Mouse (Mus musculus) erythroblast, embryonic 14.5 days (primary cell): ENCODE results near the gene Tmem221. TPM values are rescaled to one million over a fixed set of nuclear protein-coding genes. Genes with fewer than 3 reads are reported as not detected.
"Not testable (repeated sequence)": the region's sequence is repeated elsewhere in the genome, so short reads cannot be mapped to it uniquely, and the experiment has no call there.

ENCODE experiments used
- H3K27me3 ChIP-seq: 2 replicates; pipeline ENCODE4 v1.6.1; 2012; ENCODE audit warnings: inconsistent platforms; ENCODE audit not compliant: control insufficient read depth
- H3K36me3 ChIP-seq: 2 replicates; pipeline ENCODE4 v1.6.1; 2012; ENCODE audit warnings: mild to moderate bottlenecking, inconsistent platforms; ENCODE audit not compliant: control insufficient read depth
- H3K4me1 ChIP-seq: 2 replicates; pipeline ENCODE4 v1.6.1; 2012; ENCODE audit warnings: inconsistent platforms; ENCODE audit not compliant: control insufficient read depth
- H3K4me3 ChIP-seq: replicated peaks from 2 replicates; pipeline ENCODE3; 2012; ENCODE audit warnings: moderate library complexity, mild to moderate bottlenecking, inconsistent platforms
- H3K9me3 ChIP-seq: 2 replicates; pipeline ENCODE4 v1.6.1; 2012; ENCODE audit warnings: low read length, inconsistent platforms, mixed read lengths; ENCODE audit not compliant: control insufficient read depth
- GATA1 ChIP-seq: IDR thresholded peaks from 2 replicates; pipeline ENCODE4 v1.6.1; 2012; ENCODE audit warnings: low read length, inconsistent platforms, mixed read lengths
- TAL1 ChIP-seq: IDR thresholded peaks from 3 replicates; pipeline ENCODE4 v1.6.1; 2012; ENCODE audit warnings: low read length, inconsistent platforms, mixed read lengths
- polyA plus RNA-seq: library from polyadenylated mRNA; stranded (reverse); fragments of >175 nt; gene quantifications from 2 replicates; pipeline ENCODE4 v1.2.3, GENCODE M21; 2012

The Tmem221 gene
- polyA plus RNA-seq, 1 experiment: not detected

DNA sequence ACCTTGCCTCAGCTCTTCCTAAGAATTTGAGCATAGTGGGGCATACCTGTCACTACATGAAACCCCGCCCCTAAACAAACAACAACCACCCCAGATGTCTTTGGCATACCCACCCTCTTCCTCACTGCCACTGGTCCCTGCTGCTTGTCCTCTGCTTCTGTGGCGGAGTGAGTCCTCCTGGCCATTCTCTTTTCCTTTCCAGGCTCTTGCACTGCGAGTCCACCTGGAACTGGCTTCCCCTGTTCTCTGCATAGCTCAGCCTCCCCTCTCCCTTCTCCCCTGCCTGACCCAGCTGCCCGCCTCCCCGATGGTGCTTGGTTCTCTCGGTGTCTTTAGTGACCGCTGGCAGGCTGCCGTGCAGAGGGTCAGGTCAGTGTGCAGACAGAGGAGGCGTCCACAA lies 14.9 kb downstream of the Tmem221 start:
- Histone ChIP-seq H3K4me1 (peaks cover 18% of the 10 kb centered on the region), H3K4me3 (peak overlapping the region; percentile 67), H3K27me3 (no peaks in the 10 kb centered on the region), H3K9me3 (no peaks in the 10 kb centered on the region), H3K36me3 (peaks cover 22% of the 10 kb centered on the region; the same call in 1 of the 2 replicates)
- TF ChIP-seq GATA1 (no peak), TAL1 (no peak)

DNA sequence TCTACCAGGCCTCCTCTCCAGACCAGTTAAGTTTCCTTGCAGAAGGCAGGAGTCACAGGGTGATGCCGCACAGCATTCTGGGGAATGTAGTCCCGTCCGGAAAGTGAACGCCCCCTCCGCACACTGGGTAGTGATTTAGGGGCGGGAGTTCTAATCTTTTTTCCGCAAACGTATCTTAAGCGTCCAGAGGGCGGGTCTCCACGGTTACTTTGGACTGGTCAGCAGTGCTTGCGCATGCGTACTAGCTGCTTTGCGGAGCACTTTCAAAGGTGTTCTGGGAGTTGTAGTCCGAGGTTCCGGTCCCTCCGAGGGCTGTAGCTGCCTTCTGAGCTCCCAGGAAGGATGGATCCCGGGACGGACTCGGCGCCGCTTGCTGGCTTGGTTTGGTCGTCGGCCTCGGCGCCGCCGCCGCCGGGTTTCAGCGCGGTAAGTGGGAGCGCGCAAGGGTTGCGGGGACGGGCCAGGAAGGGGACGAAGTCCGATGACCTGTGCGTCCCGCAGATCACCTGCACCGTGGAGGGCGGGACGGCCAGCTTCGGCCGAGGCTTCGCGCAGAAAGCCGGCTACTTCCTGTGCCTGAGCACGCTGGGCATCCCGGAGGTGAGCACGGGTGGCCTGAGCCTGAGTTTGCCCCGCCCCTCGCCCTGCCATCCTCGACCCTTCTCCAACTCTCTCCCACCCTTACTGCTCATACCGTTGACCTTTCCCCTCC lies 15.9 kb downstream of the Tmem221 start, which contains the start of gene Mvb12a:
Gene Mvb12a (plus strand): TSS at position 291 of the 712 bp plus-strand sequence.
- H3K27me3 ChIP-seq: no peaks in the 10 kb centered on the region
- peak within 1 kb of the TSS; percentile 67 for H3K4me3 ChIP-seq
- peaks cover 18% of the 10 kb centered on the region; the same call in 1 of the 2 replicates for H3K36me3 ChIP-seq
- no peaks in the 10 kb centered on the region for H3K9me3 ChIP-seq
- TF ChIP-seq TAL1: no peak
- TF ChIP-seq GATA1: peak; percentile 27; the same call in 1 of the 2 replicates
- peaks cover 24% of the 10 kb centered on the region for H3K4me1 ChIP-seq

DNA sequence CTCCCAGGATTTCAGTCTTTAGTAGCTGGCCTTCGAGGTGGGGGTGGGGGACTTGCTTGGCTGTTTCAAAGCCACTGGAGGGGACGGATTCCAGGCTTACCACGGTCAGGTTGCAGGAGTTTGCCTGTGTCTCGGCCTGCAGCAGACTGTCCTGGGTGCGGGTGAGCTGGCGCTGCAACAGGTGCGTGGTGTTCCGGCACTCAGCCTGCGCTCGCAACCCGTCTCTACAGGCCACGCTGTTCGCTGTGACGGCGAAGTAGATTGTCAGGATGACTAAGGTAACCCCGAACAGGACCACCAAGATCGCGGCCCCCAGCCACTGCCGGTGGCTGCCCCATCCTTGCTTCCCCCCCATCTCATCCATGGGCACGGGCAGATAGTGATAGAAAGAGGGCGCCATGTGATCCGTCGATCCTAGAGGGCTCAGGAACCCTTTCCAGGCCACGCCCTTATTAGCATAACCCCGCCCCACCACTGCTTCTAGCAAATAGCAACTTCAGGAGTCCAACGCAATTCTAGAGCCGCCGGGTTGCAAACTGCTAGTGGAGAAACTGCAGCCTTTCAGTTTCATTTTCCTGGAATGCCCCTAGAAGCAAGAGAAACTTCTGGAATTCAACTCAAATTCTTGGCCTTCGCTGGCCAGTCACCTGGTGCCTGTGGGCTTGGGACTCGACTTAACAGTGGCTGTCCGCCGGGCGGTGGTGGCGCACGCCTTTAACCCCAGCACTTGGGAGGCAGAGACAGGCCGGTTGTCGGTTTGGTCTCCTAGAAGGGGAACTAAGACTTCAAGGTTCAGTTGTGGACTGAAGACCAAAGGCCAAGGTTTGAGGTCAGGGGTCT lies 21.4 kb downstream of the Tmem221 start, which contains the start of gene Bst2:
Gene Bst2 (minus strand): TSS at position 429 of the 840 bp plus-strand sequence.
- peaks cover 22% of the 10 kb centered on the region for H3K4me1 ChIP-seq

DNA sequence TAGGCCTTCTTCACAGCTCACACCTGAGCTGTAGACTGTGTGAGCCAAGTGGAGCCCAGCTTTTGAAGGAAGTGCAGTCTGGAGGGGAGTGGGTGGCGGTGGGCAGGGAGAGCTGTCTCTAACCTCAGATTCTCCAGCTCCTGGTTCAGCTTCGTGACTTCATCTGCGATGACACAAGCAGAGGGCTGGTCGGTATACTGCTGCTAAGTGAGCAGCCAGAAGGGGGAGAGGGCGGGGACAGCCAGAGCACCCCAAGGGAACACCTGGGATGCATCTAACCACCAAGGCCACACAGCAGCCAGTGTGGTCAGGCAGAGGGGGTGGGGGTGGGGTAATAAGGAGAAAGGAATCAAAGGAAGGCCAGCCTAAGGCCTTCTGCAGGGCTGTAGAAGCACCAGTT lies 23.0 kb downstream of the Tmem221 start:
- H3K4me3 ChIP-seq: no peak overlapping the region
- H3K9me3 ChIP-seq: no peaks in the 10 kb centered on the region
- no peak for TF ChIP-seq TAL1
- TF ChIP-seq GATA1: no peak
- peaks cover 24% of the 10 kb centered on the region for H3K4me1 ChIP-seq
- no peaks in the 10 kb centered on the region; the same call in 1 of the 2 replicates for H3K27me3 ChIP-seq
- H3K36me3 ChIP-seq: no peaks in the 10 kb centered on the region

More for the DNA sequence above, 21.4 kb downstream of the Tmem221 start, which contains the start of gene Bst2:
- no peak for TF ChIP-seq TAL1
- no peak for TF ChIP-seq GATA1
- peak within 1 kb of the TSS; percentile 76 for H3K4me3 ChIP-seq
- H3K27me3 ChIP-seq: no peaks in the 10 kb centered on the region; the same call in 1 of the 2 replicates
- no peaks in the 10 kb centered on the region for H3K9me3 ChIP-seq
- H3K36me3 ChIP-seq: no peaks in the 10 kb centered on the region

DNA sequence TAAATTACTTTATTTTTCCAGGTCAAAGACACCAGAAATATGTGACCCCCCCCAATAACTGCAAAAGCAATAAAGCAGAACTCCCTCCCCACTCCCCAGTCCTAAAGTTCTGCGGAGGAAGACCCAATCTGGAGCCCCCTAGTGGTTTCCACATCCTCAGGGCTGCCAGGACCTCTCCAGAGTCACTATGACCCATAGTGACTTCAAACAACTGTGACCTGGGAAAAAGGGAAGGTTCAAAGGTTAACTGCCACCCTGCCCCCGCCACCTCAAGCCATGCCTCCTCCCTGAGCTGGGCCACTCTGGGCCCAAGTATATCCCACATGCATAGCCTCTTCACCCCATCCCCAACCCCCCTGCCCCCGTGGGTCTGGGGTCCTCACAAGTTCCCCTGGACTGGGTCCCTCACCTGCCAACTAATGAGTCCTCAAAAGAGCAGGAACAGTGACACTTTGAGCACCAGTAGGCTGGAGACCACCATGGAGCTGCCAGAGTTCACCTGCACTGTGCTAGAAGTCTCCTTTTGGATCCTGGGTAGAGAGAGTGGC lies 24.3 kb downstream of the Tmem221 start:
- H3K4me3 ChIP-seq: no peak overlapping the region
- TF ChIP-seq TAL1: no peak
- TF ChIP-seq GATA1: no peak
- peaks cover 26% of the 10 kb centered on the region for H3K4me1 ChIP-seq
- H3K27me3 ChIP-seq: no peaks in the 10 kb centered on the region; the same call in 1 of the 2 replicates
- H3K36me3 ChIP-seq: no peaks in the 10 kb centered on the region
- H3K9me3 ChIP-seq: no peaks in the 10 kb centered on the region

DNA sequence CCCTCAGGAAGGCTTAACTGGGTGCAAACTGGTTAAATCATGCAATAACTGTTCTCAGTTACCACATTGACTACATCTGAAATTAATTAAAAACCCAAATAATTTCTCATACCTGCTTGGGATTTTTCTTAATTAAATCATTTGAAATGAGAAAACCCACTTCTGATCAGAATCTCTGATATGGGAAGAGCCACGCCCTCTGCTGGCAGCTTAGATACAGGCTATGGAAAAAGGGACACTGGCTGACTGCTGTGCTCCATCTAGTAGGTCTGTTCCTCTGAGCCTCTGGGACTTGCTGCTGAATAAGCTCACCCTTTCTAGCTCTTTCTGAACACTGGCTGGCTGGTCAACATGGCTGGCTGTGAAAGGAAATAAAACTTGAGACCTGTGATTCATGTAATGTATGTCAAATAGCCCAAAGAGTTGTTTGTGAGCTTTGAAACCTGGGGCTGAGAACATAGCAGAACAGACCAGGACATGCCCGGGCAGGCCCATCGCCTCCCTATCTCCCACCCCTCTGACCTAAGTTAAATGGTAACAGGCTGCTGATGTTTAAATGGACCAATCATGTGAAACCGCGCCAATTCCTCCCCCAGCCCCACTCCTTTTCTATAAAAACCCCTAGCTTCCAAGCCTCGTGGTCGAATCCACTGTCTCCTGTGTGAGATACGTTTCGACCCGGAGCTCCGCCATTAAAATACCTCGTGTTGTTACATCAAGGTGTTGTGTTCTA lies 27.8 kb downstream of the Tmem221 start:
- not testable (repeated sequence) for H3K4me1 ChIP-seq, H3K4me3 ChIP-seq, H3K9me3 ChIP-seq, H3K36me3 ChIP-seq
- peaks cover 23% of the 10 kb centered on the region for H3K27me3 ChIP-seq

DNA sequence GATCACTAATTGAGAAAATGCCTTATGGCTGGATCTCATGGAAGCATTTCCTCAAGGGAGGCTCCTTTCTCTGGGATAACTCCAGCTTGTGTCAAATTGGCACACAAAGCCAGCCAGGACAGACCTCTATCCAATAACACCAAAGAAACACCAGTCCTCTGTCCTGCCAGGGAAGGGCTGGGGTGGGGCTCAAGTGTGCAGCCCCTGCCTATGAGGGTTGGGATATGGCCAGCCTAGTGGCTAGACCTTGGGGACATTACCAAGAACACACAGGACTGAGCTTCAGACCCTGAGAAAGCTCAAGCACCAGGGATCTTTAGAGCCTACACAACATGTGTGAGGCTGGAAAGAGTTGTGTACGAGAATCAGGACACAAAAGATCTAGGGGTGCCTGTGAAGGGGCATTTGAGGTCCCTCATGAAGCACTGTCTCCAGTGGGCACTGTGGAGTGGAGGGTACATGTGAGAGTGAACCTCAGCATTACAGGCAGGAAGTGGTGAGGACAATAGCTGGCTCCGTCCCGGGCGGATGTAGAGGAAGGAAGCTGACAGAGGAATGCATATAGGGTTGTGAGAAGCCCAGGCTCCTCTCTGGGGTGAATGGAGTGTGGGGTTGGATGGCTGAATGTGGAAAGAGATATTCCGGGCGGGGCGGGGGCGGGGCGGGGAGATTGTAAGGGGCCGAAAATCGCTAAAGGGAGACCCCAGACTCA lies 30.2 kb downstream of the Tmem221 start:
- H3K9me3 ChIP-seq: no peaks in the 10 kb centered on the region
- peaks cover 4% of the 10 kb centered on the region; the same call in 1 of the 2 replicates for H3K4me1 ChIP-seq
- no peak for TF ChIP-seq GATA1
- TF ChIP-seq TAL1: no peak
- no peak overlapping the region for H3K4me3 ChIP-seq
- H3K27me3 ChIP-seq: peaks cover 35% of the 10 kb centered on the region
- no peaks in the 10 kb centered on the region for H3K36me3 ChIP-seq

DNA sequence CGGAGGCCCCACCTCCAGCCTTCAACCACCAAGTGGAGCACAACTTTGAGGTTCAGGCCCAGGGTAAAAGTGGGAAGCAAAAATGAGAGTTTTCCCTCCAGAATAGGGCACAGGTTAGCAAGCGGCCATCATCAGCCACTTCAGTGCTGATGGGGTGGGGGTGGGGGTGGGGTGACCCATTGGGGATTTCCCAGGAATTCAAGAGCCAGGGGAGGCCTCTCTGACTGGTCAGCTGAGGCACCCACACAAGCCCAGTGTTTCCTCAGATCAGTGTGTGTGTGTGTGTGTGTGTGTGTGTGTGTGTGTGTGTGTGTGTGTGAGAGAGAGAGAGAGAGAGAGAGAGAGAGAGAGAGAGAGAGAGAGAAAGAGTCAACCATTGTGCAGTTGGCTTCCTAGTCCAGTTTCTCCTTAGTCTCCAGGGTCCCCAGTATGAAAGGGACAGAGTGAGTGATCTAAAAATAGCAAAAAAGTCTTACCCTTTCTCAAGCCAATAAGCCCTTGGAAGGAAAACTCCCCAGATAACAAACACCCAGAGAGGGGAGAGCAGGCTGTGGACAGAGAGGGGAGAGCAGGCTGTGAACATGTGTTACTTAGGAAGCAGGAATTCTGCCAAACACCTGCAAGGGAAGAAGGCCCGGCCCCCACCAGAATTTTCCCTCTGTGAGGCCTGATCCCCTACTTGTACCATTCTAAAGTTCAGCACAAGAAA lies 31.4 kb downstream of the Tmem221 start:
- no peak for TF ChIP-seq TAL1
- peaks cover 4% of the 10 kb centered on the region; the same call in 1 of the 2 replicates for H3K4me1 ChIP-seq
- peaks cover 35% of the 10 kb centered on the region for H3K27me3 ChIP-seq
- no peaks in the 10 kb centered on the region for H3K36me3 ChIP-seq
- no peak overlapping the region for H3K4me3 ChIP-seq
- no peaks in the 10 kb centered on the region for H3K9me3 ChIP-seq
